Mouse (Mus musculus) liver, embryonic 11.5 days (tissue): Measurements from ENCODE around the gene Chchd6. TPM values are rescaled to one million over a fixed set of nuclear protein-coding genes. Genes with fewer than 3 reads are reported as not detected.

Experiments used
- ATAC-seq: fragments of 200-750 bp; cut with Nextera tagmentation; replicated peaks from 2 replicates; pipeline ENCODE4 v1.8.0; 2017; ENCODE audit warnings: moderate number of reproducible peaks, mild to moderate bottlenecking, moderate TSS enrichment, moderate library complexity; ENCODE audit not compliant: low FRiP score
- DNase-seq: peaks from one replicate; pipeline ENCODE4 v3.0.0-alpha.2; 2017; ENCODE audit warnings: low spot score
- H3K27ac ChIP-seq: fragments of 300-500 bp; sonication (generic); 2 replicates; pipeline ENCODE4 v1.5.1; 2014; ENCODE audit warnings: mild to moderate bottlenecking, low read depth, low read length, control low read depth
- H3K27me3 ChIP-seq: fragments of 300-500 bp; sonication (generic); replicated peaks from 2 replicates; pipeline ENCODE4 v1.6.1; 2014; ENCODE audit warnings: low read length, mixed read lengths; ENCODE audit not compliant: control insufficient read depth, insufficient read depth
- H3K36me3 ChIP-seq: fragments of 300-500 bp; sonication (generic); 2 replicates; pipeline ENCODE4 v1.6.1; 2014; ENCODE audit warnings: mild to moderate bottlenecking, low read length, moderate library complexity, mixed read lengths; ENCODE audit not compliant: control insufficient read depth, insufficient read depth
- H3K4me1 ChIP-seq: fragments of 300-500 bp; sonication (generic); replicated peaks from 2 replicates; pipeline ENCODE4 v1.6.1; 2014; ENCODE audit warnings: low read length, mixed read lengths; ENCODE audit not compliant: control insufficient read depth, insufficient read depth
- H3K4me2 ChIP-seq: fragments of 300-500 bp; sonication (generic); 2 replicates; pipeline ENCODE4 v1.6.1; 2014; ENCODE audit warnings: mild to moderate bottlenecking, control low read depth, moderate library complexity
- H3K4me3 ChIP-seq: fragments of 300-500 bp; sonication (generic); 2 replicates; pipeline ENCODE4 v1.5.1; 2014; ENCODE audit warnings: low read depth, low read length, control low read depth
- H3K9ac ChIP-seq: fragments of 300-500 bp; sonication (generic); 2 replicates; pipeline ENCODE4 v1.6.1; 2014; ENCODE audit warnings: low read depth, low read length, control low read depth
- H3K9me3 ChIP-seq: fragments of 300-500 bp; sonication (generic); 2 replicates; pipeline ENCODE4 v1.6.1; 2016; ENCODE audit warnings: low read length, inconsistent platforms, mixed read lengths; ENCODE audit not compliant: control insufficient read depth
- WGBS: fragments of 180-500 bp; shearing (Covaris S2); extraction: QIAGEN DNeasy Blood & Tissue Kit; methylation state at CpG from one replicate; pipeline ENCODE4 v1.1.7; 2014; 5-methylcytosine and 5-hydroxymethylcytosine counted together
- polyA plus RNA-seq: library from polyadenylated mRNA; unstranded; fragments of >200 nt; fragmentation: Nextera tagmentation; extraction: Ambion mirVana; gene quantifications from 2 replicates; pipeline ENCODE4 v1.2.1, GENCODE M21; 2014

The Chchd6 gene
- polyA plus RNA-seq, 1 experiment from 2014 or later, result 43.2 TPM

DNA sequence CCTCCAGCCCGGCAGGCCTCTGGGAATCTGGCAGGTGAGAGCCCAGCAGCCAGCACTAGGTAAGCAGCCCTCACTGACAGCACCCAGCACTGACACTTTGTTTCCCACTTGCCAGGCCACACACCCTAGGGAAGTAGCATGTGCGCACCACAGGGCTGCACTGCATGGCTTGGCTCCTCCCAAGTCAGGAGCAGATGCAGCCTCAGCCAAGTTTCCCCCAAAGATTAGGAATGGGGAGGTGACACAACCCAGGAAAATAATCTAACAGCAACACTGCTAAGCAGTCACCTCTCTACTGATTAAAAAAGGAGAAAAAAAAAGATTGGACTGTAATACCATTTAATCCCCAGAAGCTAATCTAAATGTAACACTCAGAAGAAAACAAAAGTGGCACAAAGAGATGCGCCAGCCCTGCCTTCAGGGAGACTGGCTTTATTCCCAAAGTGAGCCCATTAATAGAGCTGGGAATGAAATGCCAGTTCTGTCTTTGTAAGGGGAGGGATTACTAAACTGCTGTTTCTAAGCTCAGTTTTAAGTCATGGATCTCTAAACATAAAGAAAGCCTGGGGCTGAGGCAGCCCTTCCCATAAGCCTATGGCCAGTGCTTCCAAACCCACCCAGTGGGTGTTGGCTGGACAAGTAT is 188.1 kb downstream of the Chchd6 start:
- 73% methylated on average over 3 of the region's 3 CpGs for WGBS
- Histone ChIP-seq H3K36me3 (no peaks in the 10 kb centered on the region), H3K9me3 (no peaks in the 10 kb centered on the region), H3K4me3 (no peak overlapping the region), H3K4me2 (no peak overlapping the region), H3K4me1 (no peaks in the 10 kb centered on the region), H3K9ac (no peak overlapping the region), H3K27me3 (no peaks in the 10 kb centered on the region), H3K27ac (no peak overlapping the region)
- ATAC-seq (no peak), DNase-seq (no peak)

DNA sequence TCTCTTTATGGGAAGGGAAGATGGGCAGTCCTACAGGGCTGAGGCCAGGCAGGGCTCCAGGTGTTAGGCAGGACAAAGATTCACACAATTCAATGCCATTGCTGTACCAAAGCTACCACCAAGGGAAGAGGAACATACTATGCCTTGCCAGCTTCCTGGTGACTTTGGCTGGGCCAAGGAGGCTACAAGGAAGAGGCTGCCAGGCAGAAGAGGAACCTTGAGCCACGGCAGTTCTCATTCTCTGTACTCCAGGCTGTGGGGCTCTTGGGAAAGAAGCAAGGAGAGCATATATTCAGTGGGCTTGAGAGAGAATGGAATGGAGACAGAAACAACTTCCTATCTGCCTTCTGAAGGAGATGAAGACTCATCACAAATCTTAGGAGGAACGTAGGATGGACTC is 190.5 kb downstream of the Chchd6 start:
- Histone ChIP-seq H3K9me3 (no peaks in the 10 kb centered on the region), H3K27ac (no peak overlapping the region), H3K36me3 (no peaks in the 10 kb centered on the region), H3K4me1 (no peaks in the 10 kb centered on the region), H3K4me2 (no peak overlapping the region), H3K9ac (no peak overlapping the region), H3K4me3 (no peak overlapping the region), H3K27me3 (no peaks in the 10 kb centered on the region)
- 67% methylated on average over 2 of the region's 2 CpGs for WGBS
- no peak for ATAC-seq
- no peak for DNase-seq

GRCm38 (mm10) chr6:89403257-89404225 is 191.9 kb downstream of the Chchd6 start:
- H3K9me3 ChIP-seq, result no peaks in the 10 kb centered on the region
- H3K36me3 ChIP-seq, result no peaks in the 10 kb centered on the region
- H3K4me1 ChIP-seq, result no peaks in the 10 kb centered on the region
- H3K27me3 ChIP-seq, result no peaks in the 10 kb centered on the region
- no peak overlapping the region for H3K27ac ChIP-seq
- no peak overlapping the region for H3K4me2 ChIP-seq
- DNase-seq, result no peak
- H3K4me3 ChIP-seq, result no peak overlapping the region
- WGBS, result 78% methylated on average over 2 of the region's 2 CpGs
- no peak overlapping the region for H3K9ac ChIP-seq
- no peak for ATAC-seq

- WGBS, result 81% methylated on average over 2 of the region's 2 CpGs
These were observed 193.0 kb downstream of the Chchd6 start for GRCm38 (mm10) chr6:89402406-89402805.

DNA sequence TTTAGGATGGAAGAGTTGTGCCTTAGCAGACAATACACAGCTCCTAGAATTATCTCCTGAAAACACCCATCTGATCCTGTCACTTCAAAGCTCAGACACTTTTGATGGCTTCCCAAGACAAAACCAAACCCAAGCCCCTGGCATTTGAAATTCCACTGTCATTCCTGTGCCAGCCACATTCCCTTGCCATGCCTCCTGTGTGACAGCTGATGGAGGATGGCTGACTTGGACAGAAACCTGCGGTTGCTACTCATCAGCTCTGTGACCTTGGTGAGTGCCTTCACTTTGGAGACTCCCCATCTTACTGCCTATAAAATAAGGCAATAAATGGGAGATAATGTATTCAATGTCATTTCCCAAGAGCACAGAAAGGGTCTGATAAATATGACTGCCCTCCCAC is 195.9 kb downstream of the Chchd6 start:
- no peaks in the 10 kb centered on the region for H3K9me3 ChIP-seq
- ATAC-seq (no peak), DNase-seq (no peak)
- H3K4me2 ChIP-seq, result no peak overlapping the region
- no peak overlapping the region for H3K4me3 ChIP-seq
- H3K27me3 ChIP-seq, result no peaks in the 10 kb centered on the region
- H3K36me3 ChIP-seq, result no peaks in the 10 kb centered on the region
- WGBS, result 87% methylated on average over 1 of the region's 1 CpGs
- no peak overlapping the region for H3K9ac ChIP-seq
- H3K4me1 ChIP-seq, result no peaks in the 10 kb centered on the region
- H3K27ac ChIP-seq, result no peak overlapping the region

More at GRCm38 (mm10) chr6:89402406-89402805, 193.0 kb downstream of the Chchd6 start:
- Histone ChIP-seq H3K4me2 (no peak overlapping the region), H3K4me3 (no peak overlapping the region), H3K9ac (no peak overlapping the region), H3K9me3 (no peaks in the 10 kb centered on the region), H3K27ac (no peak overlapping the region), H3K27me3 (no peaks in the 10 kb centered on the region), H3K36me3 (no peaks in the 10 kb centered on the region), H3K4me1 (no peaks in the 10 kb centered on the region)
- ATAC-seq, result no peak
- no peak for DNase-seq

DNA sequence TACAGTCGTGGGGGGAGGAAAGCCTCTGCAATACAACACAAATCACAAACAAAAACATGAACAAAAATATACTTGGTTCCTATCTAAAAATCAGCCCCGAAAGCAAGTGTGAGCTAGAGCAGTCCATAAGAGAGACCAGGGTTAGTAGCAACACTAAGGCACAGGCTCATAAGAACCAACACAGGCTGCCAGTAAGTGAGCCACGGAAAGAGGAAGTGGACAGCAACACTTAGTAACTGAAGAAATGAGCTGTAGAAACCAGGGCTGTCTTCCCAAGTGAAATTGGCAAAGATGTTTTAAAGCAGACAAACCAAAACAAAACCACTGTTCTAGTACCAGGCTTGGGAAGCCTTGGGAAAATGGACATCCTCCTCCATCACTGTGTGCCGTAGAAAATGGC is 197.5 kb downstream of the Chchd6 start:
- no peak overlapping the region for H3K4me2 ChIP-seq
- no peak overlapping the region for H3K9ac ChIP-seq
- DNase-seq (no peak), ATAC-seq (no peak)
- 61% methylated on average over 4 of the region's 4 CpGs for WGBS
- H3K4me1 ChIP-seq, result no peaks in the 10 kb centered on the region
- H3K36me3 ChIP-seq, result no peaks in the 10 kb centered on the region
- H3K9me3 ChIP-seq, result no peaks in the 10 kb centered on the region
- no peak overlapping the region for H3K4me3 ChIP-seq
- H3K27ac ChIP-seq, result no peak overlapping the region
- no peaks in the 10 kb centered on the region for H3K27me3 ChIP-seq

DNA sequence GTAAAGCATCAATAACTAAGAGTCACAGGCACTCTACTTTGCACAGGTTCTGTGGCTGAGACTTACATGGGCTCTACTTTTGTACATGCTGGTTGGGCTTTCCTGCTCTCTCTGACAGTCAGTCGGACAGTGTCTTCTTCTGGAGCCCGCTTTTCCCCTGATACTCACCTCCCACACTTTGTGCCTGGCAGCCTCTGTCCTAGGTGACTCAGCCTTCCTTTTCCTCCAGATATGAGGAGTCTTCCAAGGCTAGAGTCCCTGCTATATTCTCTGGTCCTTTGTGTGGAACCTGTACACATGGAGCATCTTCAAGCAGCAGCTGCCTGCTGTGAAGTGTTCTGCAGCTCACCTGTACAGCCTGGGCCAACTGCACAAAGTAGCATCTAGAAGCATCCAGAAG is 201.6 kb downstream of the Chchd6 start:
- DNase-seq, result no peak
- H3K4me3 ChIP-seq, result no peak overlapping the region
- no peak overlapping the region for H3K27ac ChIP-seq
- no peaks in the 10 kb centered on the region for H3K27me3 ChIP-seq
- 75% methylated on average over 2 of the region's 2 CpGs for WGBS
- no peaks in the 10 kb centered on the region for H3K9me3 ChIP-seq
- H3K9ac ChIP-seq, result no peak overlapping the region
- no peak for ATAC-seq
- H3K36me3 ChIP-seq, result no peaks in the 10 kb centered on the region
- H3K4me1 ChIP-seq, result no peaks in the 10 kb centered on the region
- H3K4me2 ChIP-seq, result no peak overlapping the region

- Histone ChIP-seq H3K4me2 (no peak overlapping the region), H3K36me3 (no peaks in the 10 kb centered on the region), H3K4me1 (no peaks in the 10 kb centered on the region), H3K27me3 (no peaks in the 10 kb centered on the region), H3K27ac (no peak overlapping the region), H3K9me3 (no peaks in the 10 kb centered on the region), H3K9ac (no peak overlapping the region), H3K4me3 (no peak overlapping the region)
- ATAC-seq (no peak), DNase-seq (no peak)
- WGBS, result 75% methylated on average over 2 of the region's 2 CpGs
These were observed 203.2 kb downstream of the Chchd6 start for GRCm38 (mm10) chr6:89392213-89392612.
